Mouse (Mus musculus) liver, embryonic 14.5 days (tissue): ENCODE measurements around the gene Auts2.

Source experiments
- CTCF ChIP-seq: IDR thresholded peaks from 2 replicates; pipeline ENCODE4 v1.5.1; 2016; ENCODE audit warnings: antibody characterized with exemption, low read depth, control low read depth
- EP300 ChIP-seq: IDR thresholded peaks from 2 replicates; pipeline ENCODE4 v1.6.1; 2016; ENCODE audit warnings: antibody characterized with exemption, low read depth

- no peak for TF ChIP-seq CTCF
- TF ChIP-seq EP300, result no peak
These were observed 181.9 kb downstream of the Auts2 start for GRCm38 (mm10) chr5:132361276-132361675.
